Mouse (Mus musculus): Measurements from ENCODE around the gene Rftn1.
"Not testable (repeated sequence)": the region's sequence is repeated elsewhere in the genome, so short reads cannot be mapped to it uniquely, and the experiment has no call there.

The Rftn1 gene

GRCm38 (mm10) chr17:50190131-50191015 is at the start of gene Rftn1:
Rftn1 (minus strand) TSS chr17:50190674.
- DNase-seq: no peak

- DNase-seq: peak; percentile 5
Observed at GRCm38 (mm10) chr17:50237818-50238610, 47.5 kb upstream of the Rftn1 start.

DNA sequence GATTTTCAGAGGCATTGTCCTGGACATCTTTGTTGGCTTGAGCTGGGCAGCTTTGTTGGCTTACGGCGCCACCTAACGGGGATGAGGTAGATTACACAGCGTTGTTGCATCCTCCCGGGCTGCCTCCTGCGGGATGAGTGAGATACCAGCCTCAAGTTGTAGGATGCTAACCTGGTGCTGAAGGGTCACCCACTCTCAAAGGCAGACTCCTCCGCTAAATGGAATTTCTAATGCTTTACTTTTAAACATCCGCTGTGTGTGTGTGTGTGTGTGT is 46.9 kb upstream of the Rftn1 start:
- DNase-seq: peak; percentile 89

GRCm38 (mm10) chr17:50236702-50237435 is 46.4 kb upstream of the Rftn1 start:
- DNase-seq: peak; percentile 31

GRCm38 (mm10) chr17:50235943-50236701 is 45.6 kb upstream of the Rftn1 start:
- peak; percentile 7 for DNase-seq

DNA sequence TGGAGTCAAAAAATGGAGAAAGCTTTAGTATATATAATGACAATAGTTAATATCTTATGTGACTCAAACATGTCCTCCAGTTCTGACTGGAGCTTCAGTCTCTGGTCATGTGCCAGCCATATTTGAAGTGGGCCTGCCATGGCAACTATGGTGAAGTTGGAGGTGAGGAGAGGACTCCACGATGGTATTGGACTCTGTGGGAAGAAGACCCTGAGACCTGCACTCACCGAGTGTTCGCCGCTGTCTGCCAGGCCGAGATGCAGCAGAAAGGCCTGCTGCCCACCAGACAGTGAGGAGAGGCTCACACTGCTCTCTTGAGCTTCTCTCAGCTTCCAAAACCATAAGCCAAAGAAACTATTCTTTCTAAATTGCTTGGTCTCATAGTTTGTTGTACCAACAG is 43.5 kb upstream of the Rftn1 start:
- DNase-seq: no peak

- DNase-seq: no peak
Observed at GRCm38 (mm10) chr17:50232821-50233220, 42.3 kb upstream of the Rftn1 start.

- no peak for DNase-seq
Observed at GRCm38 (mm10) chr17:50231206-50231605, 40.7 kb upstream of the Rftn1 start.

DNA sequence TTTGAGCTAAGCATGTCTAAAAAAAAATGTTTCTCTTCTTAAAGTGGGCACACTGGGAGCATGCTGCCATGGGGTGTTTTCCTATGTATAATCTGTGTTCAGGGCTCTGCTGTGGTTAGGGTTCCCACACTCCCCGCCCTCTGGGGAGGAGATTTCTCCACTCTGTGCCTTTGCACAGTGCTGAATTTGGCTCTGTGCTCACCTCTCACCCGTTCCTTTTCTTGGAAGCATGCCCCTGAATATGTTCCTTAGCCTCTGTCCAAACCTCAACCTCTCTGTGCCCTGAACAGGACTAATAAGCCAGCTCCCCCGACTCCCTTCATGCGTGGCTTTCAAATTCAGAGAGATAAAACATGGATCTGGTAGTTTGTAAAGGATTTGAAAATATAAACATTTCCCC is 39.1 kb upstream of the Rftn1 start:
- no peak for DNase-seq

DNA sequence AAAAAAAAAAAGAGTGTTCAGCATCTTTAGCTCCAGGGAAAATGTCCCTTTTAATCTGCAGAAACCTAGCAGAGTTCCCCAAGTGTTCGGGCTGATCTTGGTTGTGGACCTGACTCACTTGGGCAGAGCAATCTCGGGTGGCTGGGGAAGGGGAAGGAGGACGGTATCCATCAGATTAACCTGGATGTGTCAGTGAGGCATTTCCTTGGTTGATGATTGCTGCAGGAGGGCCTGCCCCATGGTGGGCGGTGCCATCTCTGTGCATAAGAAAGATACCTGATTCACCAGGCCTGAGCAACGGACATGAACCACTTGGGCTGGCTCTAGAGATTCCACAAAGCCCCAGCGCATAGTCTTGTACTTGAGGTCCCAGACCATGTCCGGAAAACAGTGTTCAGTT is 36.9 kb upstream of the Rftn1 start:
- DNase-seq: no peak

- DNase-seq: no peak
Observed at GRCm38 (mm10) chr17:50224718-50225117, 34.2 kb upstream of the Rftn1 start.

DNA sequence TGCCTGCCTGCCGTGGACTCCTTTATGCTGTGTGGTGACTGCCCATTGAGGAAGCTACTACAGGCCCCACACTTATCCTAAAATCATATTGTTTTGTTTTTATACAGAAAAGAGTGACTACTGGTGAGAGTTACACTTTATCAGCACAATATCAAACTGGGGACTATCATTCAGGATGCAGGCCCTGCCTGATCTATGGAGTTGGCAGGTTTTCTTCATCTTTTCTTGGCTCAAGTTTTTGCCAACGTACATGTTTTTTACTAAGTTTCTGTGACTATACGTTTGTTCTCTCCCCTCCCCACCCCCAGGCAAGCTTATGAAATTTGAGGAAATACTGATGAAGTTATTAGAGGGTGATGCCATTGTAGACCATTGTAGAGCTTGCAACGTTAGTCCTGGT is 27.5 kb upstream of the Rftn1 start:
- no peak for DNase-seq

DNA sequence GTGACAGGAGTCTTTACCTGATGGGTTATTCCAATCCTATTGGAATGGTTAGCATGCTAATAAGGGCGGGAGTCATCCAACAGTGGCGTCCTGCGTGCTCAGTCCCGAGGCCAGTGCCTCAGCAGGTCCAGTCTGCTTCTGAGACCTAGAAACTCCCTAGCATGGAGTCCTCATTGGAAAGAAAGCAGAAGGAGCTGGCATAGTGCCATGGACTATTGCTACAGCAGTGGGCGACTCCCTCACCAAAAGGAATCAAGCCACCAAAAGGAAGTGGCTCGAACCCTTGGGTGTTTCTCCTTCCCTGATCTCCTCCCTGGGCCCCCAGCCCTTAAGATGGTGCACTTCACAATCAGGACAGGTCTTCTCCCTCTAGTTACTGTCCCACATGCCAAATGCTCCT is 24.6 kb upstream of the Rftn1 start:
- DNase-seq: no peak

DNA sequence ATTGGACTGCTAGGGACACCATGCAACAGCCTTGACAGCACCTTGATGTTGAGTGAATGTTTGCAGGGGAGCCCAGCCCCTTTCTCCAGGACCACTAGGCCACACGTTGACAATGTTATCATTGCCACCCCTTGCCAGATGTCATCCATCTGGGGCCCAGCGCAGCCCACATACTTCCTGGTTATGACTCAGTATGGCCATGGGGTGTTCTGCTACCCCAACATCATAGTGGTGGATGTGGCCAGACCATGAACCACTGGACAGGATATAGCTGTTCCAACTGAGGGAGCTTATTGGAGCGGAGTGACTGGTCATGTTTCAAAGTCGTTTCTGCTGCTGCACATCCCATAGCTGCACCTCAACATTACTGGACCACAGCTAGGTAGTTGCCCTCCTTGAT is 22.6 kb upstream of the Rftn1 start:
- no peak for DNase-seq

DNA sequence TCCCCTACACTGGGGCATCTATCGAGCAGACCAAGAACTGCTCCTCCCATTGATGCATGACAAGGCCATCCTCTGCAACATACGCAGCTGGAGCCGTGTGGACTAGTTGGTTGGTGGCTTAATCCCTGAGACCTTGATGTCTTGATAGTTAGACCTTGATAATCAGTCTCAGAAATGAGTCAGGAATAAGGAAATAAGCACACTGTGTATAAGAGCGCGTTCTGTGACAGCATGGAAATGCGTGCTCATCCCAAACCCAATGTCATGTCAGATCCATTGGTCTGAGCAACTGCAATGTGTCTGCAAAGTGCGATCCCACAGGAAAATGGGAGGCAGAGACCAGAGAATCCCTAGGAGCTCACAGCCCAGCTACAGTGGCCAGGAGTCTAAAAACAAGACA is 21.3 kb upstream of the Rftn1 start:
- no peak for DNase-seq

GRCm38 (mm10) chr17:50209831-50210230 is 19.4 kb upstream of the Rftn1 start:
- no peak for DNase-seq

DNA sequence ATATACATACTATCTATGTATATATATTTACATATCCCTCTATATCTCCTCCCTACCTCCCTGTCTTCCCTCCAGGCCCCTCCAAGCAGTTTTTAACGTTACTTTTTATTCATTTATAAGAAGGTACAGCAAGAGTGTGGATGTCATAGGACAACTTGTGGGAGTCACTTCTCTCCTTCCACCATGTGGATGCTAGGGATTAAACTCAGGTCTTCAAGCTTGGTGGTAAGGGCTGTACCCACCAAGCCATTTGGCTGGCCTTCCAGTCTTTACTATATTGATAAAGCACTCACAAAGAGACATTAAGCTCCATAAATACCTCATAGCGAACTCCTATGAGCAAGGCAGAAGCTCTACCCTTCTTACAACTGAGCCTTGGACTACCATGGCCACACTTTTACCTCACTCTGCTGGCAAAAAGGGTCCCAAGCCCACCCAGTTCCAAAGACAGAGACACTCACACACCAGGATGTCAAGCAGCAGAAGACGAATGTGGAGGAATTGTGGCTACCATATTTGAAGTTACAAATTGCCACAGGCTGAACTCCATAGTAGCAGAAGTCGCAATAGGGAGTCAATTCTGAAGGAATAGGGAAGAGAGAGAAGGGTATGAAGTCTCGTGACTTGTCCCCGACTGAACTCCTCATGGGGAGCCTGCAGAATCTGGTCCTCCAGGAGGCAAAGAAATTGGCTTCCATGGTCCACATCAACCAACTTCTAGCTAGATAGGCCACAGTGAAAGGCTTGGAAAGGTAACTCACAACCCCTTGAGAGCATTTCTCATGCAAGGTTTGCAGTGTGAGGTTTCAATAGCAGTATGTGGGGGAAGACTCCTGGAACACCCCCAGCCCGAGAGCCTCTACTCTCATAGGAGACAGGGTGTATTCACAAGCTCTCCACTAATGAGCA is 17.9 kb upstream of the Rftn1 start:
- no peak for DNase-seq

DNA sequence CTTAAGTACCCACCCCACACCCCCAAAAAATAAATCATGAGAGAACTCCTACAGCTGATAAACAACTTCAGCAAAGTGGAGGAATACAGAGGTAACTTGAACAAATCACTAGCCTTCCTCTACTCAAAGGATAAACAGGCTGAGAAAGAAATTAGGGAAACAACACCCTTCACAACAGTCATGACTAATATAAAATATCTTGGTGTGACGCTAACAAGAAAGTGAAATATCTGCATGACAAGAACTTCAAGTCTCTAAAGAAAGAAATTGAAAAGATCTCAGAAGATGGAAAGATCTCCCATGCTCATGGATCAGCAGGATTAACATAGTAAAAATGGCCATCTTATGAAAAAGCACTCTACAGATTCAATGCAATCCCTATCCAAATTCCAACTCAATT is 15.8 kb upstream of the Rftn1 start:
- not testable (repeated sequence) for DNase-seq

DNA sequence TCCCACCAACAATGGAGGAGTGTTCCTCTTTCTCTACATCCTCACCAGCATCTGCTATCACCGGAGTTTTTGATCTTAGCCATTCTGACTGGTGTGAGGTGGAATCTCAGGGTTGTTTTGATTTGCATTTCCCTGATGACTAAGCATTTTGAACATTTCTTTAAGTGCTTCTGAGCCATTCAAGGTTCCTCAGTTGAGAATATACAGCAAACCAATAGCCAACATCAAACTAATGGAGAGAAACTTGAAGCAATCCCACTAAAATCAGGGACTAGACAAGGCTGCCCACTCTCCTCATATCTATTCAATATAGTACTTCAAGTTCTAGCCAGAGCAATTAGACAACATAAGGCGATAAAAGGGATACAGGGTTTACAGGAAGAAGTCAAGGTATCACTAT is 15.4 kb upstream of the Rftn1 start:
- not testable (repeated sequence) for DNase-seq

- DNase-seq: no peak
Observed at GRCm38 (mm10) chr17:50205152-50205782, 14.8 kb upstream of the Rftn1 start.

DNA sequence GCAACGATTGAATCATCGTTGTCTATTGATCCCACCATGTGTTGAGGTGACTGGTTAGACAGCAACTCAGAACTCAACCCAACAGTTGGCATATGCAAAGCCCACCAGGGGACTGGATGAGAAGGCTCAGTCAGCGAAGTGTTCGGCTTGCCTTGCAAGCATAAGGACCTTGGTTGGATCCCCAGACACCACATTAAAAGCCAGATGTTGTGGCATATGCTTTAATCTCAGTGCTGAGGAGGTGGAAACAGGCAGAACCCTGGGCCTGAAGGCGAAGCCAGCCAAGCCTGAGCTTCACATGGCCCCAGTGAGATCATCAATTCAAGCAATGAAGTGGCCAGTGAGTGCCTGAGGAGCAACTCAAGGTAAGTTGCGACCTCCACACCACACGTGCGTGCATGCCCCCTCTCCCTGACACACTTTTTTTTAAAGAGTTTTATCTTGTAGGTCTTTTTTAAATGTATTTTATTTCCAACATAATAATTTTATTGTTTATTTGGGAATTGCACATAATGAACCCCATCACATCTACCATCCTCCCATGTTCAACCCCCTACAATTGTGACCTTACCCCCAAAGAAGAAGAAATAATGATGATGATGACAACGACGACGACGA is 11.5 kb upstream of the Rftn1 start:
- DNase-seq: no peak
